31 mouse cellular contexts compared by ENCODE assay signal in genomic region chr1:38654981-38655540, GRCm38 (mm10). TPM values are rescaled to one million over a fixed set of nuclear protein-coding genes. Genes with fewer than 3 reads are reported as not detected.
DNase-seq lines count a peak whose midpoint lies in the region; ATAC-seq and TF ChIP-seq lines count a peak whose summit lies in the region.
"Had no signal": no experiment of that assay in that cellular context is flagged by ENCODE, and none has a peak within 500 bp of the region (broad histone marks: within the 10 kb centered on the region; RNA-seq: fewer than 3 reads in every experiment).

No protein-coding gene starts in this region.

- no peak overlapping the region for H3K4me2 ChIP-seq in hindbrain, embryonic 11.5 days (replicated peaks; ENCODE audit: low read depth, low read length)
- H3K4me2 ChIP-seq in forebrain, embryonic 11.5 days (ENCODE audit: low read depth, low read length, severe bottlenecking), result no peak overlapping the region
- H3K4me2 ChIP-seq: embryonic facial prominence, embryonic 13.5 days; forebrain, embryonic 13.5 days; limb, embryonic 13.5 days; liver, embryonic 13.5 days; lung, embryonic 15.5 days; neural tube, embryonic 15.5 days; stomach, embryonic 15.5 days had no signal

- no peaks in the 10 kb centered on the region for H3K4me1 ChIP-seq in lung, adult 2 months (ENCODE audit: control insufficient read depth, insufficient read depth, low read length)
- H3K4me1 ChIP-seq in hindbrain, embryonic 11.5 days (replicated peaks; ENCODE audit: control insufficient read depth, insufficient read depth, low read length), result no peaks in the 10 kb centered on the region
- peaks cover 55% of the 10 kb centered on the region for H3K4me1 ChIP-seq in limb, embryonic 10.5 days
- H3K4me1 ChIP-seq in forebrain, embryonic 11.5 days (replicated peaks; ENCODE audit: control insufficient read depth, insufficient read depth, low read length), result no peaks in the 10 kb centered on the region
- H3K4me1 ChIP-seq: forebrain, embryonic 13.5 days; heart, embryonic 10.5 days; liver, embryonic 13.5 days; lung, embryonic 15.5 days; stomach, embryonic 15.5 days had no signal

- 0 out of 2 replicates have a peak, but pooled peaks have one; percentile 3 for TF ChIP-seq CTCF in lung, adult 2 months (IDR thresholded peaks at IDR 0.05; ENCODE audit: insufficient read depth, low read length)

- H3K27ac ChIP-seq in hindbrain, embryonic 11.5 days (ENCODE audit: low read depth, low read length), result no peak overlapping the region
- no peak overlapping the region for H3K27ac ChIP-seq in limb, embryonic 10.5 days
- H3K27ac ChIP-seq in forebrain, embryonic 11.5 days (ENCODE audit: low read depth, low read length), result no peak overlapping the region
- H3K27ac ChIP-seq: embryonic facial prominence, embryonic 13.5 days; forebrain, embryonic 13.5 days; gastrocnemius, adult 2 months; heart, embryonic 10.5 days; hindbrain, embryonic 10.5 days; hindbrain, postnatal 0 days; limb, embryonic 13.5 days; liver, embryonic 13.5 days; lung, embryonic 15.5 days; neural tube, embryonic 15.5 days; stomach, embryonic 15.5 days had no signal

- H3K36me3 ChIP-seq in hindbrain, embryonic 11.5 days (ENCODE audit: control insufficient read depth, insufficient read depth, low read length), result no peaks in the 10 kb centered on the region
- no peaks in the 10 kb centered on the region for H3K36me3 ChIP-seq in limb, embryonic 10.5 days
- no peaks in the 10 kb centered on the region for H3K36me3 ChIP-seq in forebrain, embryonic 11.5 days (ENCODE audit: control insufficient read depth, insufficient read depth, low read length)
- H3K36me3 ChIP-seq: embryonic facial prominence, embryonic 13.5 days; heart, embryonic 10.5 days; hindbrain, embryonic 10.5 days; limb, embryonic 13.5 days; liver, embryonic 13.5 days; lung, embryonic 15.5 days; neural tube, embryonic 15.5 days; stomach, embryonic 15.5 days had no signal

- H3K9me3 ChIP-seq in hindbrain, embryonic 11.5 days (ENCODE audit: control insufficient read depth, low read length), result no peaks in the 10 kb centered on the region
- H3K9me3 ChIP-seq in limb, embryonic 10.5 days (replicated peaks), result no peaks in the 10 kb centered on the region
- no peaks in the 10 kb centered on the region for H3K9me3 ChIP-seq in forebrain, embryonic 11.5 days (ENCODE audit: control insufficient read depth, low read length)
- H3K9me3 ChIP-seq: embryonic facial prominence, embryonic 13.5 days; forebrain, embryonic 13.5 days; heart, embryonic 10.5 days; hindbrain, embryonic 10.5 days; limb, embryonic 13.5 days; liver, embryonic 13.5 days; lung, embryonic 15.5 days; neural tube, embryonic 15.5 days; stomach, embryonic 15.5 days had no signal

- no peaks in the 10 kb centered on the region for H3K27me3 ChIP-seq in hindbrain, embryonic 11.5 days (ENCODE audit: control insufficient read depth, insufficient read depth, low read length)
- H3K27me3 ChIP-seq in limb, embryonic 10.5 days (ENCODE audit: low read depth, poor library complexity, severe bottlenecking), result no peaks in the 10 kb centered on the region
- no peaks in the 10 kb centered on the region for H3K27me3 ChIP-seq in forebrain, embryonic 11.5 days (ENCODE audit: control insufficient read depth, insufficient read depth, low read length)
- H3K27me3 ChIP-seq: embryonic facial prominence, embryonic 13.5 days; forebrain, embryonic 13.5 days; limb, embryonic 13.5 days; liver, embryonic 13.5 days; lung, embryonic 15.5 days; neural tube, embryonic 15.5 days; stomach, embryonic 15.5 days had no signal

- TF ChIP-seq POLR2A in lung, adult 2 months (IDR thresholded peaks at IDR 0.05; ENCODE audit: borderline replicate concordance, extremely low read depth, low read depth, low read length), result no peak

- WGBS in lung, adult 2 months, result 93% methylated on average over 5 of the region's 5 CpGs
- 90% methylated on average over 5 of the region's 5 CpGs for WGBS in hindbrain, embryonic 11.5 days
- WGBS in limb, embryonic 10.5 days, result 94% methylated on average over 5 of the region's 5 CpGs
- WGBS in forebrain, embryonic 11.5 days, result 92% methylated on average over 5 of the region's 5 CpGs

- no peak overlapping the region for H3K4me3 ChIP-seq in lung, adult 2 months (replicated peaks; ENCODE audit: extremely low read depth, low read depth, low read length)
- no peak overlapping the region for H3K4me3 ChIP-seq in hindbrain, embryonic 11.5 days (ENCODE audit: low read depth, low read length)
- H3K4me3 ChIP-seq in limb, embryonic 10.5 days, result no peak overlapping the region
- H3K4me3 ChIP-seq in forebrain, embryonic 11.5 days (ENCODE audit: low read depth, low read length), result no peak overlapping the region
- H3K4me3 ChIP-seq: embryonic facial prominence, embryonic 13.5 days; erythroblast, embryonic 14.5 days; forebrain, embryonic 13.5 days; gastrocnemius, adult 2 months; heart, embryonic 10.5 days; hindbrain, embryonic 10.5 days; limb, embryonic 13.5 days; liver, embryonic 13.5 days; lung, embryonic 15.5 days; neural tube, embryonic 15.5 days; stomach, embryonic 15.5 days had no signal

- no peak overlapping the region for H3K9ac ChIP-seq in hindbrain, embryonic 11.5 days (ENCODE audit: low read depth, low read length)
- no peak overlapping the region for H3K9ac ChIP-seq in forebrain, embryonic 11.5 days (ENCODE audit: low read length)
- H3K9ac ChIP-seq: embryonic facial prominence, embryonic 13.5 days; forebrain, embryonic 13.5 days; limb, embryonic 13.5 days; liver, embryonic 13.5 days; lung, embryonic 15.5 days; neural tube, embryonic 15.5 days; stomach, embryonic 15.5 days had no signal

- ATAC-seq in CD4-positive, CD25-positive, alpha-beta regulatory T cell, adult 4 months, result no peak
- no peak for ATAC-seq in hindbrain, embryonic 11.5 days (ENCODE audit: low FRiP score)
- no peak for ATAC-seq in forebrain, embryonic 11.5 days (replicated peaks; ENCODE audit: low FRiP score)
- ATAC-seq: forebrain, embryonic 13.5 days; hindbrain, postnatal 0 days; midbrain, embryonic 16.5 days had no signal

- DNase-seq in CD4-positive, CD25-positive, alpha-beta regulatory T cell, adult 2 months (ENCODE audit: low read depth, low spot score), result peak; percentile 31
- DNase-seq in lung, adult 2 months, result no peak
- no peak for DNase-seq in lung, postnatal 4 days
- peak; percentile 88 for DNase-seq in R1 (ENCODE audit: low read depth, low spot score)
- no peak for DNase-seq in hindbrain, embryonic 11.5 days (ENCODE audit: low spot score)
- DNase-seq in limb, embryonic 10.5 days (ENCODE audit: low spot score), result no peak
- no peak for DNase-seq in forebrain, embryonic 11.5 days (ENCODE audit: low spot score)
- DNase-seq: adrenal gland, postnatal 10 days; cerebellum, adult 8-10 months; cerebellum, postnatal 36 days; embryo, embryonic 11 days; gastrocnemius, adult 2 months; kidney, adult 18-20 months; layer of hippocampus, postnatal 36 days; liver, embryonic 13.5 days; lung, postnatal 36 days; right cerebral cortex, adult 18-20 months; thymus, adult 18-20 months; thymus, postnatal 4 days had no signal

RNA-seq across cellular contexts. Expression of gene Aff3, which starts 9.7 kb away (rescaled TPM):
- 10 to 100 TPM; 11.9 to 15.1 TPM for polyA plus RNA-seq in CD4-positive, CD25-positive, alpha-beta regulatory T cell, adult 4 months (2017; shearing (Covaris generic))
- polyA plus RNA-seq in lung, adult 2 months (2012; rRNA removed), result 16.9 and 19.3 TPM in 2 replicates
- 19.7 and 25.6 TPM in 2 replicates for polyA plus RNA-seq in hindbrain, embryonic 11.5 days (2014; fragmentation: Nextera tagmentation; extraction: Ambion mirVana)
- polyA plus RNA-seq in limb, embryonic 10.5 days (2016; fragmentation: Nextera tagmentation; extraction: Ambion mirVana), result 33.9 and 38.8 TPM in 2 replicates
- 20.9 and 22.8 TPM in 2 replicates for polyA plus RNA-seq in forebrain, embryonic 11.5 days (2014; fragmentation: Nextera tagmentation; extraction: Ambion mirVana)

Comparison
In these comparisons a context has a peak if more than half of its experiments do, and no peak if none do; other contexts are left out.
1. DNase-seq: peak in CD4-positive, CD25-positive, alpha-beta regulatory T cell, adult 2 months (single experiment) and R1 (single experiment); none in lung, adult 2 months (single experiment), lung, postnatal 4 days (0 of 2), hindbrain, embryonic 11.5 days (single experiment), limb, embryonic 10.5 days (single experiment) and forebrain, embryonic 11.5 days (single experiment).